Mouse (Mus musculus) adrenal gland, postnatal 10 days (tissue): ENCODE results near the gene Jagn1. TPM values are rescaled to one million over a fixed set of nuclear protein-coding genes. Genes with fewer than 3 reads are reported as not detected.

Experiments used
- DNase-seq: peaks from one replicate; pipeline ENCODE4 v3.0.0; 2021; ENCODE audit warnings: mixed read lengths
- long read RNA-seq, 2 experiments: library from polyadenylated mRNA; stranded (forward); transcript quantifications; one replicate each; pipeline ENCODE4 v2.0.0; 2021
- total RNA-seq, 2 experiments: library from RNA; stranded (reverse); gene quantifications; 2 replicates each; pipeline ENCODE4 v1.2.3; 2021

Jagn1 gene
- total RNA-seq, result 10 to 100 TPM; 47.6 to 48.4 TPM
- long read RNA-seq, experiment 1, transcript Jagn1-201 (2 exons, 1,201 nt), result major isoform, 98 of 118 reads
- long read RNA-seq, experiment 1, partial matches to known transcripts, result 0 of 118 reads
- long read RNA-seq, experiment 1, other reads (novel, unspliced or antisense), result 15 of 118 reads
- long read RNA-seq, experiment 2, transcript Jagn1-201 (2 exons, 1,201 nt), result major isoform, 30 of 37 reads
- long read RNA-seq, experiment 2, partial matches to known transcripts, result 3 of 37 reads
- long read RNA-seq, experiment 2, other reads (novel, unspliced or antisense), result 1 of 37 reads

DNA sequence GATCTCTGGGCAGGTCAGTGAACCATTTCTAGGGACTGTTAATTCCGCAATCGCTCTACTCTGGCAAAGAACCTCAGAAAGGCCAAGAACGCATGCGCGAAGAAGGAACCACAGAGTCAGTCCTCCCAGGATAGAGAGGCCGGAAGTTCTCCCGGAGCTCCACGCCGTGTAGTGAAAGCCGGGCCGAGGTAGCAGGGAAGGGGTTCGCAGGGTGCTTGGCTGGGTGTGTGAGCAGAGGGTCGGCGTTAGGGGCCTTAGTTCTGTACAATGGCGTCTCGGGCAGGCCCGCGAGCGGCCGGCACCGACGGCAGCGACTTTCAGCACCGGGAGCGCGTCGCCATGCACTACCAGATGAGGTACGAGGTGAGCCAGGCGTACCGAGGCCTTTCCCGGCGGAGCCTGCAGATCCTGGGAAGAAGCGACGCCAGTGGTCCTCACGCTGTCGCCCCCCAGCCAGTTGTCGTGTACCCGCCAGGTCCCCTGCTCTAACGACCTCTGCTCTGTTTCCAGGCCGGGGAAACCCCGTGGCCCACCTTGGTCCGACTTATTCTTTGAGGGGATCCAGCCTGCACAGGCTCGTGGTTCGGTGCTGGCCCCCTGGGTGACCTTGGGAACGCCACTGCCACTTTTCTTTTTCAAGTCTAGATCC lies at the start of gene Jagn1:
Gene Jagn1, plus strand, starts transcription at position 128 of the 649 bp plus-strand sequence.
- peak; percentile 96 for DNase-seq

DNA sequence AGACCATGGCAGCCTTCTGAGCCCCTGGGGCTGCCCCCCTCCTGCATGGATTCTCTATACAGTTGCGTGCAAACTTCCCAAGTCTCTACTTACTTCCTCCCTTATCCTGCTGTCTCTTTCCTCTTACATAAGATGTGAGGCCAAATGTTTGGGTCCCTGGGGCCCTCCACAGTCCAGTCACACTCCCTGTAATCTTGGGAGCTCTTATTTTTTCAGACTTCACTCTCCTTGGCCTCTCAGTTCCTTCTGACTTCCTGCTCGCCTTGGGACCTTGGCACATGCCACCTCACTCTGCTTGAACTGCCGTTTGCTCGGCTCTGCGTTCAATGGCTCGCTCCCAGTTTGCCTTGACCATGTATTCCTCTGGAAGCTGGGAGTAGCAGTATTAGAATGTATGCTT lies 48.4 kb upstream of the Jagn1 start:
- DNase-seq, result peak; percentile 26

DNA sequence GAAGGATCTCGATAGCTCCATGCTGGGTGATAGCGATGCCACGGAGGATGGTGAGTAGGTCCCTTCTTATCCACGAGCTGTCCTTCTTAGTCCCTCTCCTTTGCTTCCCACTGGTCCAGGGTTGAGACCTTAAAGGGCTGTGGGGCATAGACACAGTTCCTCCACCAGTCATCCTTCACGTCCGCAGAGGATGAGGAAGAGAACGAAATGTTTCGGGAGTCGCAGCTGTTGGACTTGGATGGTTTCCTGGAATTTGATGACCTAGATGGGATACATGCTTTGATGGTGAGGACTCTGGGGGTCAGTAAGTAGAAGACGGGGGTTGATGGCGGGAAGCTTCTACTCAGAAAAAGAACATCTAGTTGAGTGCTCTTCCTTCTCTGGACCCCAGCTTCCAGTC lies 47.6 kb upstream of the Jagn1 start:
- no peak for DNase-seq

DNA sequence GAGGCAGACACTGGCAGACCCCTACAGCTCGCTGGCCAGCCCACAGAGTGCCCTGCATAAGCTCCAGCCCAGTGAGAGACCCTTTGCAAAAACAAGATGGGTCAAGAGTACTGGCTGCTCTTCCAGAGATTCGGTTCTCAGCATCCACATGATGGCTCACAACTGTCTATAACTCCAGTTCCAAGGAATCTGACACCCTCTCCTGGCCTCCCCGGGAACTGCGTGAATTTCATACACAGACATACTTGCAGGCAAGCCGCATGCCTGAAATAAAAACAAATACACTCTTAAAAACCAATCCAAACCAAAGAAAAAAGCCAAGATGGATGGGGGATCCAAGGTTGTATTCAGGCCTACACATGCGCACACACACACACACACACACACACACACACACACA lies 46.9 kb upstream of the Jagn1 start:
- no peak for DNase-seq

DNA sequence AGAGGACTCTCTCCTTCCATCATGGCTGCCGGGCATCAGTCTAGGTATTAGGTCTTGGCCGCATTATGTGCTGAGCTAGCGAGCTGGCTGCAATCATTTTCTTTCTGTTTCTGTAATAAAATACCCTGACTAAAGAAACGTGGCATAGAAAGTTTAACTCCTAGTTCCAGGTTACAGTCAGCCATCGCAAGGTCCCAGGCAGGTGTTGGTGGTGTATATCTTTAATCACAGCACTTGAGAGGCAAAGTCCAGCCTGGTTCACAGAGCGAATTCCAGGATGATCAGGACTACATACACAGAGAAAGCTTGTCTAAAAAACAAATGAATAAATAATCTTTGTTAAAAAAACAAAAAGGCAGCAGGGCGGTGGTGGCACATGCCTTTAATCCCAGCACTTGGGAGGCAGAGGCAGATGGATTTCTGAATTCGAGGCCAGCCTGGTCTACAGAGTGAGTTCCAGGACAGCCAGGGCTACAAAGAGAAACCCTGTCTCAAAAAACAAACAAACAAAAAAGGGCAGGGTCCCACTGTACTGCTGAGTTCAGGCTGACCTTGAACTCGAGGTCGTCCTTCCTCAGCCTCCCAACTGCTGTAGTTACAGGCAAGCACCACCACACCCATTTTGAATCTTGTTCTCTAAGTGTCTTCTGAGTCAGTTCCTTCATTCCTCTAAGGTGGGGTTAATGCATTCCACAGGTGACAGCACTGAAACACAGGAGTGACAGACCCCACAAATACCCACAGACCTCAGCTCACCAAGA lies 45.9 kb upstream of the Jagn1 start:
- DNase-seq, result no peak

DNA sequence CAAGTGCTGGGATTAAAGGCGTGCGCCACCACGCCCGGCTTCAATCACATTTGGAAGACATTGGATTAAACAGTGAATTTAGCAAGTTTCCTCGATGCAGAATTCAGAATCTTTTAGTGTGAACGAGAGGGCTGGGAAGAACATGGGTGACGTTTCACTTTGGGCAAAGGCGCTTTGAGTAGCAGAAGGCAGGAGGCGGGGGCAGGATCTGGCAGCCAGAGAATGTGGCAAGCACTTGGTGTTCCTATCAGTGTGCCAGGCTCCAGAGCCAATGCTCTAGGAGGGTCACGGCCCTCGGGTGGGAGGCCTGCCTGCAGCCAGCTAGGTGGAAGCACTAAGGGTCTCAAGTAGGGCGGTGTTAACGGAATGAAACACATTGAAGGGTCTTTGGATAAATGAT lies 40.3 kb upstream of the Jagn1 start:
- DNase-seq, result no peak

DNA sequence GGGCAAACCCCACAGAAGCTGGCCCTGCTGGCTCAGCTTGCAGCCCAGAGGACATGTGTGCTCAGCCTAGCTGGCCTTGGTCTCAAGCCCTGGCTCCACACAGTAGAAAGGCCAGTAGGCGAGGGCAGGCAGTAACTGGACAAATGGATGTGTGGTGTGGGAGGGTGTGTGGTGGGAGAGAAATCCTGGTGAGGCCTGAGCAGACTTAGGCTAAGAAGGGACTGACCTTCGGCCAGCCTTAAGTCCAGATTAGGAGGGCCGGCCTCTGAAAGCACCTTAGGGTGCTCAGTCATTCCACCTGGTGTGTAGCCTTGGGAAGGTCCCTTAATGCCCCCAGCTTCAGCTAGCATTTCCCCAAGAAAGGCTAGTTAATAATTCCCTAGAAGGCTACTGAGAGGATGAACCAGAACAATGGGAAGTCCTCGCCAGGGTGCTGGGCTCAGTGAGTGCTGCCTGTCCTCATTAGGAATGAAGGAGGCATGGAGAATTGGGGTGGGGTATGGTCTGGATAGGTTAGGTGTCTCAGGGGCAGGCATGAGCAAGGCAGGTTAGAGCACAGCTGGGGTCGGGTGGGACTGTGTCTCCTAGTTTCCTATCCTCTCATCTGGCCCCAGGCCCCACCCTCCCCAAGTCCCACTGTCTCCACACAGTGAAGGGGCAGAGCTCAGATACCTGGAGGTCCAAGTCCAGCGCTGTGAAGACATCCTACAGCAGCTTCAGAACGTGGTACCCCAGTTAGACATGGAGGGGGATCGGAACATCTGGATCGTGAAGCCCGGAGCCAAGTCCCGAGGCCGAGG lies 37.5 kb upstream of the Jagn1 start:
- DNase-seq, result no peak

DNA sequence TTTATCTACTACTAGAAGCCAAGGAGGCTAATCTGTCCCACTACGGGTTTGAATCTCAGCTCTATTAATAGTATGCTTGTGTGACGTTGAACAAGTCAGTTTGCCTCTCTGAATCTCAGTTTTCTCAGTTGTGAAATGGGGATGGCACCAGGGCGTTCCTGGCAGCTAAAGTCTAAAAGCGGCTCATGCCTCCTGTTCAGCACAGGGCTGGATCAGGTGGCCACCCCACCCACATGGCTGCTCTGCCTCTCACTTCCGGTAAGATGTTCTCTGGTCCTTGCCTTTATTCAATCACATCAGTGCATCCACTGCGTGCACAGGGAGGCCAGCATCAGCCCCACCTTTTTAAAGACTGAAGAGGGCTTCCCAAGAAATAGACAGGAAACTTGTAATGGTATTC lies 36.9 kb upstream of the Jagn1 start:
- no peak for DNase-seq

DNA sequence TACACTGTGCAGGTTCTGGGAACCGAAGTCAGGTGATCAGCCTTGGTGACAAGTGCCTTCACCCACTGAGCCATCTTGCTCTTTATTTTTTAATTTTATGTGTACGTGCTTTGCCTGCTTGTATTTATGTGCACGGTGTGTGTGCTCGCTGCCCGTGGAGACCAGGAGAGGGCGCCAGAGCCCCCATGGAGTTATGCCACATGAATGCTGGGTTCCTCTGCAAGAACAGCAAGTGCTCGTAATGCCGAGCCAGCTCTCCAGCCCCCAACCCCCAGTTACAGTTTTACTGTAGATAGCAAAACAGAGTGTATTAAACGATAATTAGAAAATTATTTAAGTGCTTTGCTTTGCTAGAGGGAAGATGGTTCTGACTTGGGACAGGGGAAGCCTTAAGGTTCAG lies 35.7 kb upstream of the Jagn1 start:
- DNase-seq, result no peak

DNA sequence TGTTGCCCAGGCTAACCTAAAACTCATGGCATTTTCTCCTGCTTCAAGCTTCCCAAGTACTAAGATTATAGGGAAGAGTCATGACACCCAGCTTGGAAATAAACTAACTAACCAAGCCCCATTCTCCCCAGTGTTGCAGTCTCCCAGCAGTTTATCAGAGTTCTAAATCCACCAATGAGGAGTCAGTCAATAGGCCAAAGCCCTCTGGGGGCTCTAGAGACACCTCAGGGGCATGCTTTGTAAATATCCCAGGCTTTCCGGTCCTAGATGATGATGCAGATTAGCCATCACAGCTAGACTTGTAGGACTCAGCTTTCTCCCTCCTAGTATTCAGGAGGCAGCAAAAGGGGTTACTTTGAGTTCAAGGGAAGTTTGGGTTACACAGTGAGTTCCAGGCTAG lies 32.4 kb upstream of the Jagn1 start:
- no peak for DNase-seq

DNA sequence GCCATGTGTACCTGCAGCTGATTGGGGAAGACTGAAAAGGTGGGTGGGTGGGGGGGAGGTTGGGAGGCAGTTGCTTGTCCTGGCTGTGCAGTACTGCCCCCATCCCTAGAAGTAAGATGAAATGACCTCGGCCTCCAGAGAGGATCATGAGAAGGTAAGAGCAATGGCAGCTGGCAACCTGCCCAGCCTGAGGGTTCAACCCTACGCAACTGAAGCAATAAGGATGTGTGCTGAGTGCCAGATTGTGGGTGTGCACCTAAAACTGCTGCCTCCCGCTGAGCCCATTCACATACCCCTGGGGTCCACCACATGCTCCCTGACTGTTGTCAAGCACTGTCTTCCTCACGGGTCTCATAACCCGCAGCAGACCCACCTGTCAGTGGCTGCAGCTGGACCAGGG lies 26.0 kb upstream of the Jagn1 start:
- DNase-seq, result no peak

DNA sequence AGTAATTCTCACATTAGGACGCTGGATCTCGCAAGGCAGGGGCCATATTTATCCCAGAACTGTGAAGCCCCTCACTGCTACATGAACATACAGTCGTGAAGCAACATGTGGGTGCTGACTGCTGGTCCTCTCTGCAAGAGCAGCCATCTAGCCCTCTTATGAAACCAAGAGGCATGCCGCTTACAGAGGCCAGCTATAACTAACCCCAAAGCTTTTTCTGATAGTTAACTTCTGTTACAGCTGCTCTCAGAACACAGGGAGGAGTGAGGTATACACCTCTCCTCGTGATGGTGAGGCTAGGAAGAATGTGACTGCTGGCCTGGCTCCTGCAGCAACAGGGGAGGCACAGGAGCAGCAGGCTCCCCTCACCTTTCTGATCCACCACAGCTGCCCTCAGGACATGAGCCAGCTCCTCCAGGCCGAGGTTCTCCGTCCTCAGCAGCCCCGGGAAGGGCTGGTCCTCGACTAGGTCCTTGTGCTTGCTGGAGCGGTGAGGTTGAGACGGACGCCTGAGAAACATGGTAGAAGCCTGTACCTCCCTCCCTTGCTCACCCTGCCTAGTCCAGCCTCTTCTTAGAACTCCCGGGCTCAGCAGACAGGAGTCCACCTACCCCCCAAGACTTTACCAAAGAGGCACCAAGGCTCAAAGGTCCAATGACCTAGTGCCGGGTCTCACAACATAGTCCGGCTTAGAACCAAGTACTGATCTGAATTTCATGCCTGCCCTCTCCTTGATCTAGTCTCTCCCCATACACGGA lies 23.7 kb upstream of the Jagn1 start:
- DNase-seq, result no peak

DNA sequence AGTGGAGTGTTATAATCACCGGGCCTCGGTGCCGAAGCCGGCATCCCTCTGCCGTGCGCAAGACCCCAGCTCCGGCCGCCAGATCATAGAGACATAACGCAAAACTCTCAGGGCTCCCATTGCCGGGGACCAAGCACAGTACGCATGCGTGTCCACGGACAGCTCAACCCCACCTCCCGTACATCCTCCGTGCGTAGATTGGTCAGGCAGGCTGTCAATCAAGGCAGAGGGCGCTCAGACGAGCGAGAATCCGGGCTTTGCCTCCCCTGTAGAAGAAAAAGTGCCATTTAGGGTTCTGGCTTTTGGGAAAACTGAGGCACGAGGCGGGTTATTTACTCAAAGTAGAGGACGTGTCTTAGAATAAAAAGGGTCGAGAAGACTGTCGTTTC lies 23.2 kb upstream of the Jagn1 start, which contains the start of gene Rpusd3:
Gene Rpusd3, minus strand, starts transcription at position 142 of the 389 bp plus-strand sequence.
- DNase-seq, result peak; percentile 100

DNA sequence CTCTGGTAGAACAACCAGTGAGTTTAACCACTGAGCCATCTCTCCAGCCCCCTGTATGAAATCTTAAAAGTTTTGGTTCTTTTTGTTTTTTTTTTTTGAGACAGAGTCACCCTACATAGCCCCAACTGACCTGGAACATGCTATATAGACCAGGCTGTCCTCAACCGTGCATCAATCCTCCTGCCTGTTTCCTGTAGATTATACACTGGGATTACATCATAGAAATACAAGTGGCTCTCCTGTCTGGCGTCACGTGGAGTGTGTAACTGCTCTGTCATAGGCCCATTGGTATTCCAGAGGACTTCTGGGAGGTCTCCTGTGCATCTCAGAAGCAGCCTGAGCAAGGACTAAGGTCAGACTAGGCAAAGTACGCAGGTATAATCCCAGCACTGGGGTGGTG lies 19.4 kb upstream of the Jagn1 start:
- DNase-seq, result no peak

DNA sequence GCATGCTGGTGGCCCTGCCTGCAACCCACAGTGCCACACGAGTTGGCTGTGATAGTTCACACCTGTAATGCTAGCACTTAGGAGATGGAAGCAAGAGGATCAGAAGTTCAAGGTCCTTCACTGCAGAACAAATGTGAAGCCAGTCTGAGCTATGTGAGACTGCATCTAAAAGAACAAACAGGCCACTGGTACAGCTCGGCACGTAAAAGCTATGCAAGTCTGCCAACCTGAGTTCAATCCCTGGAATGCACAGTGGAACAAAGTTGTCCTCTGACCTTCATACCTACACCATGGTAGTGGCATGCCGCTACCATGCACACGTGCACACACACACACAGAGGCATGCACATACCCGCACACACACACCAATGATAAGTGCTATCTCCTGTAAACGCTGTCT lies 18.2 kb upstream of the Jagn1 start:
- no peak for DNase-seq

DNA sequence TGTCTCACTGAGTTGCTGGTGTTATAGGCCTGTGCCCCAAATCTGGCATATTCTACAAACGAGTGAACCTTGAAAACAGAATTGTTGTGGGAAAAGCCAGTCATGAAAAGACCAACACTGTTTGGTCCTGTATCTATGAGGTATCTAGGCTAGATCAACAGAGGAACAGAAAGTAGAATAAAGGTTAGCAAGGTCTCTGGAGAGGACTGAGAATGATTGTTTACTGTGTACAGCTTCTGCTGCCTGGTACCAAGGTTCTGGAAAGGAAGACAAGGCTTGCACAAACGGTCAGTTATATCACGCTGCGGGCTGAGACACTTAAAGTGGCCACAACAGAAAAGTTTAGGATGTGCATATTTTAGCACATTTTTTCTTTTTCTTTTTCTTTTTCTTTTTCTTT lies 15.7 kb upstream of the Jagn1 start:
- no peak for DNase-seq

DNA sequence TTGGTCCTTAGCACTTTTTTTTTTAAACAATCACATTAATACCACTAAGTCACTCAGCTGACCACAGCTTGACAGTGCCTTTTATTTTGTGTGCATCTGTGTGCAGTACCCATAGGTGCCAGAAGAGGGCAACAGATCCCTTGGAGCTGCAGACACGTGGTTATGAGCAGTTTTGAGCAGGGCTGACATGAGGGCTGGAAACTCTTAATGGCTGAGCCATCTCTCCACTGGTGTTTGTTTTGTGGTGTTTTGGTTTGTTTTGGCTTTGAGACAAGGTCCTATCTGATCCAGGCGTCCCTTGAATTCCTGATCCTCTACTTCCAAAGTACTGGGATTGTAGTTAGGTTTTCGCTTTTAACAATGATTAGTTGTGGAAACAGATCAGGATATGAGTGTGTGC lies 15.0 kb upstream of the Jagn1 start:
- DNase-seq, result peak; percentile 65

DNA sequence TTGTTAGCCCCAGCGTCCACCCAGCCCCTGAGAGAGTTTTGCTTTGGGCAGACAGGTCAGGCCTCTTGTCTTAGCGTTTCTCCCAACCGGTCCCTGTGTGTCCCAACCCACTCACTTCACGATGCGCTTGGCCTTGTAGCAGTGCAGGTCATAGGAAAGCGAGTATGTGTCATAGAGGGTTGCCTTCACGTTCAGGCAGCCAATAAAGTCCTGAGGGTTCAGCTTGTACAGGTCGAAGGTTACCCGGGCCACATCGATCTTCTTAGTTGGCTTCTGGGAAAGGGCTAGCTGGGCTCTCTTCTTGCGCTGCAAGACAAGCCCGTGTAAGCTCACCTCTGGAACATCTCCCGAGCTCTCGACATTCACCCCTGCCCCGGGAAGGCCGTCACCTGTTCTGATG lies 14.4 kb upstream of the Jagn1 start:
- DNase-seq, result no peak

DNA sequence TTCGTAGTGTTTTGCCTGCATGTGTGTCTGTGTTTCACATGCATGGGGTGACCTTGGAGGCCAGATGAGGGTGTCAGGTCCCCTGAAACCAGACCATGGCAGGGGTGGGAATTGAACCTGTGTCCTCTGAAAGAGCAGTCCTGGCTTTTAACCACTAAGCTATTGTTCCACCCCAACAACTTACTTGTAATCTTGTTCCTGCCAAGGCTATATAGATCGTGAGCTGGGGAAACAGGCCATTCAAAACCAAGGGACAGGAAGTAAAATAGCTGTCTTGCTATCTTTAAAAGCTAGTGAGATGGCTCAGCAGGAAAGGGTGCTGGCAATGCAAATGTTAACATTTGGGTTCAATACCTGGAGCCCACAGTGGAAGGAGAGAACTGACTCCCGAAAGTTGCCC lies 12.4 kb upstream of the Jagn1 start:
- no peak for DNase-seq

DNA sequence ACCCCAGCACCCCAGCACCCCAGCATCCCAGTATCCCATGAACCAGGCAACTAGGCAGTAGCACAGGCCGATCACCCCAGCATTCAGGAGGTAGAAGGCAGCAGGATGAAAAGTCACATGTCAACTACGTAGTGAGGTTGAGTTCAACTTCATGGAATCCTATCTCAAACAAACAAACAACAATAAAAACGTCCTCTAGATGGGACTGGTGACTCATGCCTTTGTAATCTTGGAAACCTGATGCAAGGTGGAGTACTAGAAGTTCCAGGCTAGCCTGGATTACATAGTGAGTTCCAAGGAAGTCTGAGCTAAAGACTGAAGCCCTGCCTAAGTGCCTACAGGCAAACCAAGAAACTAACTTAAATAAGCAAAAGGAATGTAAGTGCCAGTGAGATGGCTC lies 11.5 kb upstream of the Jagn1 start:
- no peak for DNase-seq

DNA sequence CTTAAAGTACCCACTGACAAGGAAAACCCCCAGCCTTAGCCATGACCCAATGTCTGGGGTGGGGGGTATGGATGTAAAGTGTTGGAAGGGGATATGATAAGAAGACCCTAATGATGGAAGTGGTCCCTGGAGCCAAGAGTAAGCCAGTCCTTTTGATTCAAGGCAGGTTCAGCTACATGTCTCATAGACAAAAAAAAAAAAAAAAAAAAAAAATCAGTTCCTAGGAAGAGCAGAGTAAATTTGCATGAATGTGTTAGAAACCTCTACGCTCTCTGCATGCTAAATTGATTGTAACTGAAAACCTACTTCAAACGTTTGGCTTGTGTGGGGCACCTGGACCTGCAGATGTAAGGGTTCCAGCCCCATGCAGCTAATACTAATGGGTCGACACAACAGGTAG lies 10.6 kb upstream of the Jagn1 start:
- no peak for DNase-seq

DNA sequence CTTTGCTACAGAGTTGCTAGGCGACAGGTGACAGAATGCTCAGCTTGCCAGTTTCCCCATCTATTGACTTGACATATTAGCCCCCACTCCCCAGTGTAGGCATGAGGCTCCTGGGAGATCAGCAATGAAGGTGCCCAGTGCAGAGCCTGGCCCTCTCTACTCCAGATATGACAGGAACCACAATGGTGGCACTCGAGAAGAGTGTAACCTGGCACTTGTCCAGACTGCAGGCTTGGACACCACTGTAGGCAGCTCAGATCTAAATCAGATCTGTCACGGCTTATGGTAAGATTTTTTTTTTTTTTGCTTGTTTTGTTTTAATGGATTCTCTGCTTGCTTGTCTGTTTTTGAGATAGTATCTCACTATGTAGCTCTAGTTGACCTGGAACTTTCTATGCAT lies 8.7 kb upstream of the Jagn1 start:
- DNase-seq, result peak; percentile 43
